Mouse (Mus musculus) c-Kit-negative CD71-positive TER-119-positive erythroid progenitor cells, embryonic 14.5 days (primary cell): ENCODE results near the gene Klrg2.
"Not testable (repeated sequence)": the region's sequence is repeated elsewhere in the genome, so short reads cannot be mapped to it uniquely, and the experiment has no call there.

Experiments used
- DNase-seq: peaks from one replicate; pipeline ENCODE4 v3.0.0-alpha.2; 2013; ENCODE audit warnings: low read depth, low spot score

Gene Klrg2

DNA sequence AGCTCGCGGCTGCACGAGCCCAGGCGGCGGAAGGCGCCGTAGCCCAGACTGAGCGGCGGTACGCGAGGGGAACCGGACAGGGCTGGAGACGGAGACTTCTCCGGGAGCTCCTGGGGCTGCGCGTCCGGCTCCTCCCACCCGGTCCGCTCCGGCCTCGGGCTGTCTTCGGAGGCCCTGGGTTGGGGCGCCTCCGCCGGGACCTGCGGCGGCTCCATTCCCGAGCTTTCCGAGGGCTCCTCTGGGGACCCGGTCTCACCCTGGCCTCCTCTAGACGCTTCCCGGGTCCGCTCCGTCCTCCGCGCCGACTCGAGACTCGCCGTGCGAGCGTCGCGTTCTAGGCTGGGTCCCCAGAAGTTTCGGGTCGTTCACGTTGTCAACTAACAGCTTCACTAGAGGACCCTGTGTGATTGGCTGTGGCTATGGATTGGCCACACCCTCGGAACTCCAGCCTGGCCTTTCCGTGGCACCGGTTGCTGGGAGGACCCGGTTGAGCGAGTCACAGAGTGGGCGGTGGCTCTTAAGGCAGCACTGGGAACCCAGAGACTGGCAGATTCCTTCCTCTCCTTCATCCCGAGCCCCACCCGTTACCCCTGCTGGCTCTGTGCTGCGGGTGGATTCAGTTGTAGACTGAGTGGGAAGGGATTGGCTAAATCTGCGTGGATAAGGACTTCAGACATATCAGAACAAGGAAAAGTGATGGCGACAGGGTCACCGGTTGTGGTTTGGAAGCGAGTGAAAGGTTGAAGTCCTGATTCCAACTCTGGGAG is at the start of gene Klrg2:
TSS of gene Klrg2 (minus strand) at position 391 of the 767 bp plus-strand sequence.
- no peak for DNase-seq

DNA sequence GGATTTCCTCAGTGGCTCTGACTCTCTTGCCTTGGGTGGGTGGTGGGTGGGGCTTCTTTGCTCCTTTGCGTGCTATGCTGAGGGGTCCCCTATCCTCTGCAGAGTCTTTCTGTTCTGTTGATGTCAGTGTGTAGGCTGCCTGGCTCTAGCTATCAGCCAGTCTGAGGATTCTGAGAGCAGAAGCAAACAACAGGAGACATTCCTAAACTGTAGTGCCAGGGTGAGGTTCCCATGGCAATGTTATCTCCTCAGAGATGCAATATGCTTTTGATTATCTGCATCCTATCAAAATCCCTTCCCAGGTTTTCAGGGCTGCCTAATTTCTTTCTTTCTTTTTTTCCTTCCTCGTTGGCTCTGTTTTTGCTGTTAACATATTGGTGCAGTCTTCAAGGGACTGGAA is 45.5 kb upstream of the Klrg2 start:
- DNase-seq, result no peak

DNA sequence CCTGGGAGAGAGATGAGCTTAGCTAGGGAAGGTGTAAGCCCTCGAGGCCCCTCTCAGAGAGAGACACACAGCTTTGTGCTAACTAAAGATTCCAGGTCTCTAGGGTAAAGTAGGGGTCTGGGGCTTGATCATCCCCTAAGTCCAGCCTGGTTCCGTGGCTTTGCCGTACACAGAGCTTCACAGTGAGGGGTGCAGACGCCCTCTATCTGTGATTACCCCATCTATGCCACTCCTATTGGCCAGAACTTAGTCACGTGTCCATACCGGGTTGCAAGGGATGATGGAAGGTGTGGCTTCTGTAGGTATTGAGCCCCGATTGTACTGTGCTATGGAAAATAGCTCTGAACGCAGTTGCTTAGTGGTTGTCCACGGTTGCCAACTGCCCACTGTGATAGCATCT is 40.6 kb upstream of the Klrg2 start:
- no peak for DNase-seq

DNA sequence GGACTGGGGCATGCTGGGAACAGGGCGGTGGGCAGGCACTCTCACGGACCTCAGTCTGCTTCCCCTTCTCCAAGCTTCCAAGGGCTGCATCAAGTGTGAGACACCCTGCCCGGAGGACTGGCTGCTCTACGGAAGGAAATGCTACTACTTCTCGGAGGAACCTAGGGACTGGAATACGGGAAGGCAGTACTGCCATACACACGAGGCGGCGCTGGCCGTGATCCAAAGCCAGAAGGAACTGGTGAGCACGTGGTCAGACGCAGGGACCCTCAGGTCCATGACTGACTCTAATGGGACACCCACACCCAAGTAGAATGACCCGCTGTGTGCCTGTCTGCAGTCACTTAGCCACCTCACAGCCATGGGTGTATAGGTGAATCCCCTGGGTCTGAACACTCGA is 39.7 kb upstream of the Klrg2 start:
- no peak for DNase-seq

DNA sequence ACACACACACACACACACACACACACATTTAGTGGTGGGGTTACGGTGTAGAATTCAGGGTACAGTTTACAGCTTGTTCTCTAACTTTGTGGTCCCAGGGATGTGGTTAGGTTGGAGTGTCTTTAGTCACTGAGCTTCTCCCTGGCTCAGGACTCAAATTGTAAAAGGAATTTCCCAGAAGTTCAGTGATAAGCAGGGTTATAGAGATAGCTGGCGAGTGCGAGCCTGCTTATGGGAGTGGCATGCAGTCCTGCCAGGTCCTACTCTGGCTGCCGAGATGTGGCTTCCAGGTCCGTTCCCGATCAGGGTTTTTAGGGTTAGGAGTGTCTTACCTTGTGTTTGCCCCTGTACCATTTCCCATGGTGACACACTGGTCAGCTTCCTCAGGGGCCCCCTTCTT is 39.2 kb upstream of the Klrg2 start:
- no peak for DNase-seq

DNA sequence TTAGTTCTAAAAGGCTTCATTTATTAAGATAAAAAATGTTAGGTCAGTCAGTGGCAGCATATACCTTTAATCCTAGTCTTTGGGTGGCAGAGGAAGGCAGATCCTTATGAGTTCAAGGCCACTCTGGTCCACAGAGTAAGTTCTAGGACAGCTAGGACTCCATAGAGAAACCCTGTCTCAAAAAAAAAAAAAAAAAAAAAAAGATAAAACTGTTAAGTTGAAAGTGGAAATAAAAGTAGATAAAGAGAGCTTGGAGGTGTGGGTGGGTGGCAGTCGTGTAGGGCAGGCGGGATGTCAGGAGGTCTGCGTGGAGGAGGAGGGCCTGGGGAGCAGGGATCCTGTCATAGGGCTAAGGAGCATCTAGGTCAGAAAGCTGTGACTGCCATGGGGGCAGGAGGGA is 35.0 kb upstream of the Klrg2 start:
- no peak for DNase-seq

DNA sequence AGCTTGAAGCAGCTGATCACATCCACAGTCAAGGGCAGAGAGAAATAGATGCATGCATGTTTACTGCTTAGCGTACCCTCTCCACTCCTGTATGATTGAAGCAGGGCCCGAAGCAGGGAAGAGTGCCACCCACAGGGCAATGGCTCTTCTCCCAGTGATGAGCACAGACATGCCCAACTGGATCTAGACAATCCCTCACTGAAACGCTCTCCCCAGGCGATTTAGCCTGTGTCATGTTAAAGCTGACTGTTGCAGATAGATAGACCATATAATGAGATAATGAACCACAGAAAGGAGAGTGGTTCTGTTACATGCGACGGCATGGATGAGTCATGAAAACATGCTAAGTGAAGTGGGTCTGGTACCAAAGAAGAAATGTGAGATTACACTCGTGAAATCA is 34.2 kb upstream of the Klrg2 start:
- no peak for DNase-seq

DNA sequence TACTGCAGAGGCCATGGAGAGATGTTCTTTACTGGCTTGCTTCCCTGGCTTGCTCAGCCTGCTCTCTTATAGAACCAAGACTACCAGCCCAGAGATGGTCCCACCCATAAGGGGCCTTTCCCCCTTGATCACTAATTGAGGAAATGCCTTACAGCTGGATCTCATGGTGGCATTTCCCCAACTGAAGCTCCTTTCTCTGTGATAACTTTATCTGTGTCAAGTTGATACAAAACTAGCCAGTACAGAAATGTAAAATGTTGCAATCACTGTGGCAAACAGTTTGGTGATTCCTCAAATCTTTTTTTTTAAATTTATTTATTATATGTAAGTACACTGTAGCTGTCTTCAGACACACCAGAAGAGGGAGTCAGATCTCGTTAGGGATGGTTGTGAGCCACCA is 33.4 kb upstream of the Klrg2 start:
- not testable (repeated sequence) for DNase-seq

DNA sequence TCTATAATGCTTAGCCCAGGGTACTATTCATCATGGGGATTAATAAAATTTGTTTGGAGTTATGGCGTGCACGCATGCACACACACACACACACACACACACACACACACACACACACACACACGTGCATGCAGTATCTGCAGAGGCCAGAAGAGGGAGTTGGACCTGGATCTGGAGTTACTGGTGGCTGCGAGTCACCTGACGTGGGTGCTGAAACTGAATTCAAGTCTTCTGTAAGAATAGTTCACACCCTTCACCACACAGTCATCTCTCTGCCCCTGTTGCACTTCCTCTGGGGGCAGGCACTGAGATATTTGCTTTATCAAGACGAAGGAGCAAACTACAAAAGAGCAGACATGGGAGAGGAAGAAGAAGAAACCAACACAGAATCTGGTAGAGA is 32.5 kb upstream of the Klrg2 start:
- no peak for DNase-seq

DNA sequence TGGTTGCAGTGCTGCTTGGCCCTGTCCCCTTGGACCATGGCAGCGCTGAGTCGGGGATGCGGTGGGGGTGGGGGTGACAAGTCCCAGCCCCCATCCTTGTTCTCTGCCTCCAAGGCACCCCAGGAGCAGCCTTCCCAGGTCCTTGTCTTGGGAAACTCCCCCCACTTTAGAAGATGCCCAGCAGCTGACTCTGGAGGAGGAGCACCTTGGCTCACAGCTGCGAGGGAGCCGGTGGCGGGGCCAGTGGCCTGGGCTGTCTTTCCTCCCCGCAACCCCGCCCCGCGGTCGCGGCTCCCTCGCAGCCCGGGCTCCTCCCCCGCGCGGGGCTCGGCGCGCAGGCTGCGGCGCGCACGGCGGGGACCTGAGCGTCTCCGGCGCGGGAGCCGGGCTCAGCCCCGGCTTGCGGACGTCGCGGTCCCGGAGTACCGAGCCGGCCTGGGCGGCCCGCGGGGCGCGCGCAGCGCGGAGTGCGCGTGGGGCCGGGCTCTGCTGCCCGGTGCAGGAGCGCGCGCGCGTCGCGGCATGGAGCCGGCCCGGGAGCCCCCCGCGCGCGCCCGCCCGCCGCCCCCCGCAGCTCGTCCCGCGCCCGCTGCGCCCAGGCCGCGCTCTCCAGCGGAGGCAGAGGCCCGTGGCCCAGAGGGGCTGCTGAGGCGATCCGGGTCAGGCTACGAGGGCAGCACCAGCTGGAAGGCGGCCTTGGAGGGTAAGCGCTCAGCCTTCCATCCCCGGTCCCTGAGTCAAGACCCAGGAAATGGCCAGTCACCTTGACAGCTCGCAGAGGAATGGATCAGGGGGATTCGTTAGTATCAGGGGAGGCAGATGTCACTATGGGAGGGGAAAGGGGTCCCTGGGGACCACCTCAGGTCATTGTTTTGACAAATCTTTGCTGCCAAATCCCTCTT is 25.9 kb upstream of the Klrg2 start, which contains the start of gene Clec2l:
TSS of gene Clec2l (plus strand) at position 356 of the 902 bp plus-strand sequence.
- DNase-seq, result no peak

DNA sequence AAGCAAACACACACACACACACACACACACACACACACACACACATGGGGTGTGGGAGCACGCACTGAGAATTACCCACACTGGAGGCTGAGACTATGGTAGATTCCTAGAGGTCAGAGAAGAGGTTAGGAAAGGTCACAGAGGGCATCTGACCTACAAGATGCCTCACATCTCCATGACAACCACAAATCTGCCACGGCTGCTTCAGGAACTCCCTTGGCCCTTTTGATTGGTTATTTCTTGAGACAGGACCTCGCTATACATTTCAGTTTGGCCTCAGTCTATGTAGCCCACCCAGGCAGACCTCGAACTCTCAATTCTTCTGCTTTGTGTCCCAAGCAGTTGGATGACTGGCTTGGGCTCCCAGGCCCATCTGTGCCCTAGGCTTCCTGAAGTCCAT is 24.6 kb upstream of the Klrg2 start:
- no peak for DNase-seq

DNA sequence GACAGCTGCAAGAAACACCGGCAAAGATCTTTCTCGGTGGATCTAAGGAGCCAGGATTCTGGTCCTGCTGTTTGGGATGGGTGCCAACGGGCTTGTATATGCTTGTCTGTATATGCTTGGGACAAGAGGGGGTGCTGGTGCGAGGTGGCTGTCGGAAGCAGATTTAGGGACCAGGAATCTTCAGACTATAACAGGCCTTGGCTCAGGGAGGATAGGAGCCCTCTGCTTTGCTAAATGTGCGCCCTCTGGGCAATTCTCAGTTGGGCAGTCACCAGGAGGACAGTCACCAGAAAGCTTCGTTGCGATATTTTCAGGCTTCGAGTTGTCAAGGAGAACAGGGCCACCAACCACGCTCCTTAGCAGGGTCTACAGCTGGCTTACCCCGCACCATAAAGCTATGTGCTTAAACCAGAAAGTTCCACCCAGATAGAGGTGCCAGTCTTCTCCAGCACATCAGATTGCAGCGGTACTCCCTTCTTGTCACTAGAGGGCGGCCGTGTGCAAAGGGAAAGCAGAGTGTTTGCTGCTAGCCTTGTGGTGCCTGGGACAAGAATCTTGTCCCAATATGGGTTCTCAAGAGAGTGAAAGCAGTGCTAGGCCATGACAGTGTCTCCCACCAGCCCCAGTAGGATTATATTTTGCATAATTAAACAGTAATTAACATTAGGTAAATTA is 13.4 kb upstream of the Klrg2 start:
- DNase-seq, result peak; percentile 68

DNA sequence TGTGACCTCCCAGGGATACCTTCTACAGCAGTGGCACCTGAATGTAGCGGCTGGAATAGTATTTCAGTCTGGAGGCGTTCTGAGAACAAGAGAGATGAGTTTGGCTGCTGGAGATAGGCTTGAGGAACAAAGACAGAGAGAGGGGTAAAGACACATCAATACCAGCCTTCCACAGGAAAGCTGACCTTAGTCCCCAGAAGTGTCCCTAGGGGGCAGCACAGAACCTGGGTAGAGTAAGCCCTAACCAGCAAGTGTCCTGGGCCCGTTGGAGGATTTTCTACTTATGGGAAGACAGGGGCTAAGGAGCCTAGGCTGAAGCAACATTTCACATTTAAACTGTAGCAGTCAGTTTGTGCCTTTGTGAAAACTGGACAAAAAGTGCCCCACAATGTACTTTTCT is 12.5 kb upstream of the Klrg2 start:
- DNase-seq, result no peak

DNA sequence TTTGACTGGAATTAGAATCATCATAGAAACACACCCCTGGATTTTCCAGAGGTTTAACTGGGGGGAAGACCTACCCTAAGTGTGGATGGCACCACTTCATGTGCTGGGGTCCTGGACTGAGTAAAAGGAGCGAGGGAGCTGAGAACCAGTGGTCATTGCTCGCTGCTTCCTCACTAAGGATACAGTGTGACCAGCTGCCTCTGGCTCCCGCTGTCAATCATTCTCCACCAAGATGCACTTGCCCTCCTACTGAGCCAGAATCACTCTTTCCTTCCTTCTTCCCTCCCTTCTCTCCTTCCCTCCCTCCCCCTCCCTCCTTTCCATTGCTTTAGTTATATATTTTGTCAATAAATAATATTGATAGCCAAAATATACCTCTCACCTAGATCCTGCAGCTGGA is 6.0 kb upstream of the Klrg2 start:
- DNase-seq, result no peak

DNA sequence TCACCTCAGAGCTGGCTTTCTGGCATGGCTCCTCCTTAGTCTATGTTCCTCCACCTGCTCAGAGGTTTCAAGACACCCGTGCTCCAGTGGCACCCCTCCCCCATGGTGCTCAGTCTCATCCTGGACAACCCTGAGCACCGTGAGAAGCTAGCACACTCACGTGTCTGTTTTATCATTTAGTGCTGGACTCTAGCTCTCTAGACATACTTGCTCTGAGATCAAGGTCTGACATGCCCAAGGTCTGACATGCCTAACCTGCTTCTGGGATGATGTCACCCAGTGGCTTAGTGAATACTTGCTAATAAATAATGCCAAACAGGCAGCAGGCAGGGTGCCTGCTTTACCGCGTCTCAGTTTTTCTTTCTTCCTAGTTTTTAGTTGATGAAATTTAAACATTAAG is 5.6 kb upstream of the Klrg2 start:
- DNase-seq, result no peak

DNA sequence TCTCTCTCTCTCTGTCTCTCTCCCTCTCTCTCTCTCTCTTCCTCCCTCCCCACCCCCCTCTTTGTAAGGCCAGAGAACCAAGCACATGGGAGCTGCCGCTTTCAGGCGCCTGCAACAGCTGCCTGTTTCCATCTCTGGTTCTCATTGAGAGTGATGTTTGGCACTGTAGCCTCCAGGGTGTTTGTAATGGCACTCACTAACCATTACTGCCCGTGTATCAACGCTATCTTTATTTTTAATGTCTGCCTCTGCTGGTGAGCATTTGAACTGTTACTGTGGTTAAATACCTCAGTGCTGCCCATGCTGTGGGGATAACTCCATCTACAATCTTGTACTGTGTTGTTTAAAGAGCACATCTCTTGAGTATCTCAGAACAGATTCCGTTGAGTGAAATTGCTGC is 4.6 kb upstream of the Klrg2 start:
- DNase-seq, result no peak

DNA sequence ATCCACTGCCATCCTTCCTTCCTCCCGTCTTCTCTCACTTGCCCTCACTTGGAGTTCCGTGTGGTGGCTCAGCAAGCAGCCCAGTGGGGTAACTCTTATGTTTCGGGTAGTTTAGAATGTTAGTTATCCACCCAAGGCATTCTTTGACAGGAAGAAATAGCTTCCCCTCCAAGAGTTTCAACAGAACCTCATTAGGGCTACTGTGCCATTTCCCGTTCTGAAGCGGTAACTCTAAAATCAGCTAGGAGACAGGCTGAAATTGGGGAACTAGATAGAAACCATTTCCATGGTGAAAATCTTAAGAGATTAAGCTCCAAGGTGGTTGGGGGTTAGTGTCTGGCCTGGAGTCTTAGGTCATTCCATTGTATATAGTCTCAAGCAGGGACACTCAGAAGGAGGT is 4.2 kb upstream of the Klrg2 start:
- no peak for DNase-seq

DNA sequence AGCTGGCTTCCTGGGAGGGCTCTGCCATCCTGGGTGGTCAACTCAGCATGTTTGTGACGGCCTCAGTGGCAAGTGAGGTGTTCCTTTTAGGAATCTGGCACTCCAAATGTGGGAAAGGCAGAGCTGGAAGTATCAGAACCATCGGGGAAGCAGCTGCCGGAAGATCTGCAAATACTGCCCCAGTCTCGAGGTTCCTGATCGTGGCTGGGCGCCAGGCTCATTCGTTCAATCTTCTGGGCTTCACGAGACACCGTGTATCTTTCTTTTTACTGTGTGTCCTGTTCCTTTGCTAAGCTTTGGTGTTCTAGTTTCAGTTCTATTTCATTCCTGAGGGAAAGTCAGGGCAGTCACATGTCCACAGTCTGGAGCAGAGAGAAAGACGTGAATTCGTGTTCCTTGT is 3.4 kb upstream of the Klrg2 start:
- DNase-seq, result no peak

DNA sequence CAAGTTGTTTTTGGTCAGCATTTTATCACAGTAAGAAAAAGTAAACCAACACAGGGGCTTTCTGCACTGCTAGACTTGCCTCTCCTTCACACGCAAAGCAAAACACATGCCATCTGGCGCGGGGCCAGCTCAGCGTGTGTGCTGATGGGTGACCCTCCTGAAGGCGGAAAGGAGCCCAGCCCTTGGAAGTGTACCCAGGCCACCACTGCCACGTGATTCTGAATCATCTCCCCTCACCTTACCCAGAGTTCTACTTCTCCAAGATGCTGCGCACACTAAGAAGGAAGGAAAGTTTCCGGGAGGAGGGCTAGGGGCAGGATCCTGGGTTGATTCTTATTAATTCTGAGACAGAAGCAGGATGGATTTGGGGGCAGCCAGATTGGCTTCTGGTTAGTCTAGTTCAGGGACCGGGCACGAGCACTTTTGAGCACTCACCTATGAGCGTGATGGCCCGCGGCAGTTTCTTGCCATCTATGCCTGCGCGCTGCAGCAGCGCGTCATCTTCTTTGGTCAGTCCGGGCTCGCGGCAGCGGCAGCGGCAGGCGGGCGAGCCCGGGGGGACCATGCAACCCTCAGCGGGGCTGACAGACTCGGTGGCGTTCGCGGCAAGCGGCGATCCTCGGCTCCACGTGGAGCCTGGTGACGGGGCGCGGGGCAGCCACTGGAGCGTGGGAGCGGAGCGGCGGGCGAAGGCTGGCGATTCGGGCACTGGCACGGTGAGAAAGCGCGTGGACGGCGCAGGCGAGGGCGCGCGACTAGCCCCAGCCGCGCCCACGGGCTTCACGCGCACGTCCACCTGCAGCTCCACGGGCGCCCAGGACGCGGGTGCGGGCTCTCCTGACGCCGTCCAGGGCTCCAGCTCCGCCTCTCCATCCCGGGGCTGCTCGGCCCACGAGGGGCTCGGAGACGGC is 846 bp downstream of the Klrg2 start:
- no peak for DNase-seq

DNA sequence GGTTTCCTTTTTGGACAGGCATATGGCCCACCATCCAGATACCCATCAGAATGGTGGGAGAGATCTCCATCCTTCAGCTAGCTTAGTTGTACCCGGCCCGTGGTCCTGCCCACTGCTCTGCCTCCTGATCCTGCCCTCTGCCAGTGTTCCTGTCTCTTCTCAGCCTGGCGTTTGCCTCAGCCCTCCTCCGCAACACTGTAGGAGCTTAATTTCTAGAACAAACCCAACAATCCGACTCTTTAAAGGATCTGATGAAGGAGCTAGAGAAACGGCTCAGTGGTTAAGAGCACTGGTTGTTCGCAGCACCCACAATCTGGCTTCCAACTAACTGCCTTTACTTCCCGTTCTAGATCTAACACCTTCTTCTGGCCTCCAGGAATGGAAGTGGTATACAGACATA is 2.6 kb downstream of the Klrg2 start:
- no peak for DNase-seq

DNA sequence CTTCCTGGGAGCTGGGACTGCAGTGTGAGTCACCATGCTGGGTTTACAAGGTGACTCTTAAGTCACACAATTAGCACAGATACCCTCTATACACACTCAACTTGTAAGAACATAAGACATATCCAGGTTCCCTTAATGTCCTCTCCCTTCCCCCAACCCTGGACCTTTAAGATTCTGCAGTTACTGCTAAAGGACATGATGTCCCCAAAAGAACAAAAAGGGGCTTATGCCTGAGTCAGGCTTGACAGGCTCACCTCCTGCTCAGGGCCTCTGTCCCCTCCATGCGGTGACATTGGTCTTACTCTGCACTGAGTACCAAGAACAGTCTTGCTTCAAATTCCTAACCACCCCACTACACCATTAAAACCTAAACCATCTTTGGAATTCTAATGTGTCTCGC is 4.2 kb downstream of the Klrg2 start:
- DNase-seq, result no peak
